Mouse (Mus musculus) megakaryocyte, embryonic 14.5 days (primary cell): ENCODE data around the gene Bloc1s1.

Source experiments
- FLI1 ChIP-seq: IDR thresholded peaks from 2 replicates; pipeline ENCODE4 v1.6.1; 2012; ENCODE audit warnings: low read length, inconsistent platforms, mixed read lengths
- GATA1 ChIP-seq: IDR thresholded peaks from 3 replicates; pipeline ENCODE4 v1.6.1; 2012; ENCODE audit warnings: mixed read lengths, low read length, inconsistent platforms, borderline replicate concordance

DNA sequence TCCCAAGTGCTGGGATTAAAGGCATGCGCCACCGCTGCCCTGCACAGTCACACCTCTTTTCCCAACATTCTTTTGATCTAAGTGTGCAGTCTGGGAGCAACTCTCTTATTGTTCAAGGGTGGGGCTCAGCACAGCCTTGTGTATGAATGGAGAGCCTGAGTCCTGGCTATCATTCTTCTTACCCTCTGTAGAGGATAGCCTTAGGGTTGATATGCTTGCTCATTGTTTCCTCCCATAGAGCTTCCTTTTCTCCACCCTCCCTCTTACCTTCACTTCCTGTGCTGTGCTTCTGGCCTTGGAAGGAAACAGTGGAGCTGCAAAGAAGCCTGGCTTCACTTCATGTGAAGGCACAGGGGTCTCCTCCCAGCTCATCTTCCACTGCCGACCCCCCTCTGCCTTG, 23.1 kb downstream of the Bloc1s1 start, which contains the start of gene Cd63:
- no peak for TF ChIP-seq GATA1
- TF ChIP-seq FLI1: no peak
